14 mouse cellular contexts compared by ENCODE assay signal in the genomic region with DNA sequence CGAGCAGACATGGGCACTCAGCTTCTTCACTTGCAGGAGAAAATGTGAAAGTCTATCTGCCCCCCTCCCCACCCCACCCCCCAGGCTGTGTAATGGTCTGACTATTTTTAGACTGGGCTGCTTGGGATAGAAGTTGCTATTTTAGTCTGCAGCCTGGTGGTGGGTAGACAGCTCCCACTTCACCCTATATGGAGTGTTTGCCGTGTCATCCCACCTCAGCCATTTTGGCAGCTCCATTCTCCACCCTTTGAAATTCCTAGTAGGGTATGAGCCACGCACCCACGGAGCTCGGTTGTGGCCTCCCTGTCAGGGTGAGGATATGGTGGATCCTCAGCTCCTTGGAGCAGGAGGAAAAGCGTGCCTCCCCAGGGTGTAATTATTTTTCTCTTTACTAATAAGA. TPM values are rescaled to one million over a fixed set of nuclear protein-coding genes. Genes with fewer than 3 reads are reported as not detected.
DNase-seq lines count a peak whose midpoint lies in the region; ATAC-seq lines count a peak whose summit lies in the region.
"Had no signal": no experiment of that assay in that cellular context is flagged by ENCODE, and none has a peak within 500 bp of the region (broad histone marks: within the 10 kb centered on the region; RNA-seq: fewer than 3 reads in every experiment).

No protein-coding gene starts in this region.

- no peak overlapping the region for H3K27ac ChIP-seq in forebrain, embryonic 11.5 days (ENCODE audit: low read depth, low read length)
- H3K27ac ChIP-seq in forebrain, embryonic 10.5 days, result no peak overlapping the region
- H3K27ac ChIP-seq in limb, embryonic 13.5 days, result no peak overlapping the region
- H3K27ac ChIP-seq in limb, embryonic 10.5 days, result no peak overlapping the region
- peak overlapping the region; percentile 97 to 99 for H3K27ac ChIP-seq in heart, embryonic 14.5 days (replicated peaks in 1 of 2; ENCODE audit: control insufficient read depth in 1 of 2, insufficient read depth in 1 of 2, low read depth in 2 of 2, low read length in 2 of 2)
- no peak overlapping the region for H3K27ac ChIP-seq in kidney, embryonic 14.5 days (ENCODE audit: low read depth, low read length)
- H3K27ac ChIP-seq: liver, embryonic 14.5 days had no signal

- H3K4me2 ChIP-seq in forebrain, embryonic 11.5 days (ENCODE audit: low read depth, low read length, severe bottlenecking), result no peak overlapping the region
- H3K4me2 ChIP-seq in limb, embryonic 13.5 days (replicated peaks), result no peak overlapping the region
- peak overlapping the region; percentile 55 for H3K4me2 ChIP-seq in heart, embryonic 14.5 days (ENCODE audit: low read length)
- no peak overlapping the region for H3K4me2 ChIP-seq in kidney, embryonic 14.5 days (replicated peaks; ENCODE audit: low read depth, low read length)

- H3K9me3 ChIP-seq in forebrain, embryonic 11.5 days (ENCODE audit: control insufficient read depth, low read length), result no peaks in the 10 kb centered on the region
- no peaks in the 10 kb centered on the region for H3K9me3 ChIP-seq in forebrain, embryonic 10.5 days
- no peaks in the 10 kb centered on the region for H3K9me3 ChIP-seq in limb, embryonic 13.5 days
- H3K9me3 ChIP-seq in limb, embryonic 10.5 days (replicated peaks), result no peaks in the 10 kb centered on the region
- H3K9me3 ChIP-seq in heart, embryonic 14.5 days (ENCODE audit: control insufficient read depth, low read length), result no peaks in the 10 kb centered on the region
- H3K9me3 ChIP-seq in kidney, embryonic 14.5 days (ENCODE audit: control insufficient read depth, low read length), result no peaks in the 10 kb centered on the region

- H3K4me3 ChIP-seq in forebrain, embryonic 11.5 days (ENCODE audit: low read depth, low read length), result no peak overlapping the region
- H3K4me3 ChIP-seq in forebrain, embryonic 10.5 days, result no peak overlapping the region
- no peak overlapping the region for H3K4me3 ChIP-seq in limb, embryonic 13.5 days
- no peak overlapping the region for H3K4me3 ChIP-seq in limb, embryonic 10.5 days
- no peak overlapping the region for H3K4me3 ChIP-seq in heart, embryonic 14.5 days (ENCODE audit: control insufficient read depth in 1 of 2, insufficient read depth in 1 of 2, low read depth in 1 of 2, low read length in 2 of 2)
- H3K4me3 ChIP-seq in kidney, embryonic 14.5 days (ENCODE audit: low read length), result no peak overlapping the region

- no peak for ATAC-seq in forebrain, embryonic 11.5 days (replicated peaks; ENCODE audit: low FRiP score)
- ATAC-seq in limb, embryonic 13.5 days (ENCODE audit: low FRiP score, low read depth), result peak; percentile 69
- peak; percentile 94 for ATAC-seq in heart, embryonic 14.5 days (ENCODE audit: insufficient number of reproducible peaks, insufficient read depth, low FRiP score, low read depth)
- no peak for ATAC-seq in kidney, embryonic 14.5 days (ENCODE audit: low FRiP score, low TSS enrichment)
- ATAC-seq: forebrain, embryonic 14.5 days; inflammation-experienced regulatory T-cells, adult 6 months had no signal

- H3K9ac ChIP-seq in forebrain, embryonic 11.5 days (ENCODE audit: low read length), result no peak overlapping the region
- no peak overlapping the region for H3K9ac ChIP-seq in limb, embryonic 13.5 days
- H3K9ac ChIP-seq in heart, embryonic 14.5 days (ENCODE audit: low read length), result peak overlapping the region; percentile 57
- no peak overlapping the region for H3K9ac ChIP-seq in kidney, embryonic 14.5 days (ENCODE audit: low read depth, low read length)
- H3K9ac ChIP-seq: liver, embryonic 14.5 days had no signal

- WGBS in forebrain, embryonic 11.5 days, result 89% methylated on average over 6 of the region's 6 CpGs
- 90% methylated on average over 6 of the region's 6 CpGs for WGBS in forebrain, embryonic 10.5 days
- WGBS in limb, embryonic 13.5 days, result 69% methylated on average over 6 of the region's 6 CpGs
- WGBS in limb, embryonic 10.5 days, result 82% methylated on average over 6 of the region's 6 CpGs
- WGBS in heart, embryonic 14.5 days, result 22% methylated on average over 6 of the region's 6 CpGs
- 71% methylated on average over 6 of the region's 6 CpGs for WGBS in kidney, embryonic 14.5 days

- peaks cover 2% of the 10 kb centered on the region; the same call in 1 of the 2 replicates for H3K4me1 ChIP-seq in forebrain, embryonic 11.5 days (replicated peaks; ENCODE audit: control insufficient read depth, insufficient read depth, low read length)
- H3K4me1 ChIP-seq in forebrain, embryonic 10.5 days, result peaks cover 33% of the 10 kb centered on the region
- peaks cover 24% of the 10 kb centered on the region for H3K4me1 ChIP-seq in limb, embryonic 13.5 days
- peaks cover 9% of the 10 kb centered on the region for H3K4me1 ChIP-seq in limb, embryonic 10.5 days
- H3K4me1 ChIP-seq in heart, embryonic 14.5 days (ENCODE audit: control insufficient read depth in 2 of 2, insufficient read depth in 2 of 2, low read length in 2 of 2), result peaks cover 25 to 73% of the 10 kb centered on the region in 2 experiments
- H3K4me1 ChIP-seq in kidney, embryonic 14.5 days (ENCODE audit: control insufficient read depth, insufficient read depth, low read length), result peaks cover 8% of the 10 kb centered on the region; the same call in 1 of the 2 replicates

- H3K36me3 ChIP-seq in forebrain, embryonic 11.5 days (ENCODE audit: control insufficient read depth, insufficient read depth, low read length), result peaks cover 3% of the 10 kb centered on the region; the same call in 1 of the 2 replicates
- peaks cover 47% of the 10 kb centered on the region for H3K36me3 ChIP-seq in forebrain, embryonic 10.5 days (replicated peaks)
- peaks cover 22% of the 10 kb centered on the region for H3K36me3 ChIP-seq in limb, embryonic 13.5 days
- H3K36me3 ChIP-seq in limb, embryonic 10.5 days, result peaks cover 47% of the 10 kb centered on the region
- peaks cover 29% of the 10 kb centered on the region for H3K36me3 ChIP-seq in heart, embryonic 14.5 days (ENCODE audit: control insufficient read depth, insufficient read depth, low read length)
- peaks cover 10% of the 10 kb centered on the region for H3K36me3 ChIP-seq in kidney, embryonic 14.5 days (ENCODE audit: control insufficient read depth, insufficient read depth, low read length)

- no peaks in the 10 kb centered on the region for H3K27me3 ChIP-seq in forebrain, embryonic 11.5 days (ENCODE audit: control insufficient read depth, insufficient read depth, low read length)
- H3K27me3 ChIP-seq in forebrain, embryonic 10.5 days (ENCODE audit: poor library complexity, severe bottlenecking), result no peaks in the 10 kb centered on the region
- H3K27me3 ChIP-seq in limb, embryonic 13.5 days, result no peaks in the 10 kb centered on the region
- H3K27me3 ChIP-seq in limb, embryonic 10.5 days (ENCODE audit: low read depth, poor library complexity, severe bottlenecking), result no peaks in the 10 kb centered on the region
- H3K27me3 ChIP-seq in heart, embryonic 14.5 days (ENCODE audit: control insufficient read depth, insufficient read depth, low read length), result no peaks in the 10 kb centered on the region
- H3K27me3 ChIP-seq in kidney, embryonic 14.5 days (ENCODE audit: control insufficient read depth, insufficient read depth, low read length), result no peaks in the 10 kb centered on the region

- peak; percentile 51 for DNase-seq in forebrain, embryonic 11.5 days (ENCODE audit: low spot score)
- no peak for DNase-seq in forebrain, embryonic 10.5 days (ENCODE audit: extremely low spot score, low spot score)
- no peak for DNase-seq in limb, embryonic 10.5 days (ENCODE audit: low spot score)
- DNase-seq in right cerebral cortex, postnatal 25 days, result peak; percentile 51
- no peak for DNase-seq in adrenal gland, adult 18-20 months (ENCODE audit: low spot score in 2 of 2)
- DNase-seq: cerebellum, postnatal 36 days; layer of hippocampus, postnatal 36 days; midbrain, embryonic 14.5 days had no signal

RNA-seq across cellular contexts. Expression of a gene that starts 6.4 kb away (rescaled TPM):
- 41.3 and 42.7 TPM in 2 replicates for polyA plus RNA-seq in forebrain, embryonic 11.5 days (2014; fragmentation: Nextera tagmentation; extraction: Ambion mirVana)
- polyA plus RNA-seq in forebrain, embryonic 10.5 days (2016; fragmentation: Nextera tagmentation; extraction: Ambion mirVana), result 40.3 and 41.2 TPM in 2 replicates
- polyA plus RNA-seq in limb, embryonic 13.5 days (2015; fragmentation: Nextera tagmentation; extraction: Ambion mirVana), result 36.7 and 37.4 TPM in 2 replicates
- 38.0 and 38.7 TPM in 2 replicates for polyA plus RNA-seq in limb, embryonic 10.5 days (2016; fragmentation: Nextera tagmentation; extraction: Ambion mirVana)
- 68.8 and 71.9 TPM in 2 replicates for polyA plus RNA-seq in heart, embryonic 14.5 days (2014; fragmentation: Nextera tagmentation; extraction: Ambion mirVana)
- polyA plus RNA-seq in kidney, embryonic 14.5 days (2014; fragmentation: Nextera tagmentation; extraction: Ambion mirVana), result 25.5 and 25.6 TPM in 2 replicates
- total RNA-seq in adrenal gland, adult 18-20 months (2021), result 100 to 1,000 TPM in 1 of 2 experiments, 10 to 100 TPM in 1; 89.7 to 274 TPM

Comparison
In these comparisons a context has a peak if more than half of its experiments do, and no peak if none do; other contexts are left out.
1. DNase-seq: peak in forebrain, embryonic 11.5 days (single experiment) and right cerebral cortex, postnatal 25 days (single experiment); none in forebrain, embryonic 10.5 days (single experiment), limb, embryonic 10.5 days (single experiment) and adrenal gland, adult 18-20 months (0 of 2).
2. ATAC-seq: peak in limb, embryonic 13.5 days (single experiment) and heart, embryonic 14.5 days (single experiment); none in forebrain, embryonic 11.5 days (single experiment) and kidney, embryonic 14.5 days (single experiment).
3. H3K27ac ChIP-seq: peak in heart, embryonic 14.5 days (2 of 2); none in forebrain, embryonic 11.5 days (single experiment), forebrain, embryonic 10.5 days (single experiment), limb, embryonic 13.5 days (single experiment), limb, embryonic 10.5 days (single experiment) and kidney, embryonic 14.5 days (single experiment).